Mouse (Mus musculus) c-Kit-negative CD71-positive TER-119-positive erythroid progenitor cells, embryonic 14.5 days (primary cell): ENCODE data around the gene Rpl11.
"Not testable (repeated sequence)": the region's sequence is repeated elsewhere in the genome, so short reads cannot be mapped to it uniquely, and the experiment has no call there.

Experiments used
- DNase-seq: peaks from one replicate; pipeline ENCODE4 v3.0.0-alpha.2; 2013; ENCODE audit warnings: low read depth, low spot score

Gene Rpl11

GRCm38 (mm10) chr4:136053247-136053596, at the start of gene Rpl11:
Gene Rpl11 (minus strand): TSS chr4:136053428.
- peak; percentile 84 for DNase-seq

GRCm38 (mm10) chr4:136101753-136102152, 48.5 kb upstream of the Rpl11 start:
- DNase-seq: not testable (repeated sequence)

- no peak for DNase-seq
These were observed 47.3 kb upstream of the Rpl11 start for GRCm38 (mm10) chr4:136100396-136101070.

GRCm38 (mm10) chr4:136098446-136098845, 45.2 kb upstream of the Rpl11 start:
- no peak for DNase-seq

GRCm38 (mm10) chr4:136096446-136097113, 43.4 kb upstream of the Rpl11 start:
- DNase-seq: no peak

GRCm38 (mm10) chr4:136095490-136096105, 42.4 kb upstream of the Rpl11 start:
- DNase-seq: no peak

GRCm38 (mm10) chr4:136094519-136095219, 41.4 kb upstream of the Rpl11 start:
- no peak for DNase-seq

- no peak for DNase-seq
These were observed 39.3 kb upstream of the Rpl11 start for GRCm38 (mm10) chr4:136092498-136092897.

GRCm38 (mm10) chr4:136091346-136091745, 38.1 kb upstream of the Rpl11 start:
- no peak for DNase-seq

- DNase-seq: no peak
These were observed 36.7 kb upstream of the Rpl11 start for GRCm38 (mm10) chr4:136089748-136090583.

- DNase-seq: no peak
These were observed 35.9 kb upstream of the Rpl11 start for GRCm38 (mm10) chr4:136088971-136089747.

- DNase-seq: no peak
These were observed 35.1 kb upstream of the Rpl11 start for GRCm38 (mm10) chr4:136088364-136088763.

GRCm38 (mm10) chr4:136087261-136087660, 34.0 kb upstream of the Rpl11 start:
- DNase-seq: no peak

GRCm38 (mm10) chr4:136084840-136085239, 31.6 kb upstream of the Rpl11 start:
- no peak for DNase-seq

GRCm38 (mm10) chr4:136083269-136084105, 30.3 kb upstream of the Rpl11 start:
- DNase-seq: no peak

- no peak for DNase-seq
These were observed 28.5 kb upstream of the Rpl11 start for GRCm38 (mm10) chr4:136081729-136082128.

- DNase-seq: no peak
These were observed 25.4 kb upstream of the Rpl11 start for GRCm38 (mm10) chr4:136078649-136079048.

- no peak for DNase-seq
These were observed 23.7 kb upstream of the Rpl11 start for GRCm38 (mm10) chr4:136076776-136077538.

GRCm38 (mm10) chr4:136071178-136071714, 18.0 kb upstream of the Rpl11 start:
- DNase-seq: peak; percentile 50
